Mouse (Mus musculus): Measurements from ENCODE around the gene Cant1.
"Not testable (repeated sequence)": the region's sequence is repeated elsewhere in the genome, so short reads cannot be mapped to it uniquely, and the experiment has no call there.

Gene Cant1

DNA sequence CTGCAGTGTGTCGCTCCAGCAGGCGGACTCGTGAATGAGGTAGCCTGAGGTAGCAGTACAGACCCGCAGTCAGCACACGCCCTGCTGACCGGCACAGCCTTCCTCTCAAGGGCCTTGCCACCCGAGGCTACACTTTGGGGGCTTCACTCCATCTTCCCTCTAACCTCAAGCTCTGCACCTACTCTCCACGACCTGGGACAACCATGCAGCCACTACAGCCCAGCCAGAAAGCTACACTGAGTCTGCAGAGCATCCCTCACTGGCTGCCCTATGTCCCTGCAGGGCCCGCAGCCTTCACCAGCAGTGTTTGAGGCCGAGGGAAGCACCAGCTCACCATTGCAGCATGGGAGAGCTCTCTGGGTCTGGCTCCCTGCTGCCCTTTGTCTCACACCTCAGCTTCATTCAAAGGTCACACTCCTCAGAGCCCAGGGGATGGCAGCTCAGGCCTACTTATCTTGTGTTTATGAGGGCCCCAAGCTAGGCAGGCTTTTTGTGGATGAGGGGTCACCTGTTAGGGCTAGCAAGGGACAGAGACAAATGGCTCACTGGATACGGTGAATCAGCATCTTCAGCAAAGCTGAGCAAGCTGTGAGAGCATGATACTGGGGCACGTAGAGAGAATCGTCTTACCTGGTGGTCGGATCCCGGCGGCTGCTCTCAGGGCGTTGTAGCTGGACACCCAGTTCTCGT is 10.7 kb downstream of the Cant1 start:
- DNase-seq (ENCODE audit: low spot score in 2 of 2), result no peak

DNA sequence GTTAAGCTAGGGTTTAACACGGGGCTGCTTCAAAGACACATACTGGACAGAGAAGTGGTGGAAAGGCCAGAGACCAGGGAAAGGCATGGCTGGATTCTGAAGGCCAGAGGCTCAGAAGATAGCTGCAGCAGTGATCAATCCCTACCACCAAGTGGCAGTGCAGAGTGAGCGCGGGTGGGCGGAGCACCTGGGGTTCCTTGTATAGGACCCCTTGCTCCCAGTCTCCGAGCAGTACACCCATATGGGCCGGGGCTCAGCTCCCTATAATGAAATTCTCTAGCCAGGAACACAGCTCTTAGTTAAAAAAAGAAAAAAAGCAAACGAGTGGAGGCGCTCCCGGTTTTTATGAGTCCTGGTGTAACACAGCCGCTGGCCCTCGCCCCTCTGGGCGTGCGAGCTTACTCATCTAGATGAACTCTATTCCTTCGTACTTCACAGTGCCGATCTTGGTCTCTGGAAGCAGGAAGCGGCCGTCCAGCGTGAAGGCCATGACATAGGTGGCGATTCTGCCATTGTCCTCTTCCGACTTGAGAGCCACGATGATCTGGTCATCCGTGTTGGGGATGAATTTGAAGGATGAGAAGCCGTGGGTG is 11.5 kb downstream of the Cant1 start:
- no peak for DNase-seq (ENCODE audit: low spot score in 2 of 2)

DNA sequence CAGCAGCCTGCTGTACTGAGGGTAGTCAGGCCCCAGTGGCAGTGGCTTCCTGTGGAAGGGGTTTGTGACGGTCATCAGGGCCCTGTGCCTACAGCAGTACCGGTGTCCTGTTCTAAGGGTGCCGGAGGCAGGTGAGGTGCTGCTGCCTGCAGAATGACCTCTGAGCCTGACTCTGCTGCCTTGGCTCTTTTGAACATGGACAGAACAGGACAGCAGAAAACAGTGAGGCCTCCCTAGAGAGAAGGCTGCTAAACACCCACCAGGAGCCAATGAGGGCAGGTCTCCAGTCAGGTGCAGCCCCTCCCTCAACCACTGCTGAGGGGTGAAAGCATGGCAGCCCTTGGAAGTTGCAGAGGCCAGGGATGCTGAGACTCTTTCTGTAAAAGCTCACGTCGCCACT is 12.4 kb downstream of the Cant1 start:
- DNase-seq (ENCODE audit: low spot score in 2 of 2), result no peak

DNA sequence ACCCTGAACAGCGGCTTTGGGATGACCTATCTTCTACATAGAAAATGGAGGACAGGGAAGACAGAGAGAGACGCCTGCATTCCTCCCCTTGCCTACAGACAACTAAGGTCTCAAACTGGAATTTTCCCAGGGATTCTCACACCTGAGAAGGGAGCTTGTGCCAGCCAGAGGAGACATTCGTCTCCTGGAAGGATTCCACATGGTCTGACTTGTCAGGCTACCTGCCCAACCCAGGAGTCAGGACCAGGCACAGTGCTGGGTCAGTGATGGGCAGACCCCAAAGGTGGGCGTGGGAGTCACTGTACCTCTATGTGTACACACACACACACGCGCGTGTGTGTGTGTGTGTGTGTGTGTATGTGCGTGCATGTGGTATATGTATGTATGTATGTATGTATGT is 13.6 kb downstream of the Cant1 start:
- DNase-seq (ENCODE audit: low spot score in 2 of 2), result no peak

DNA sequence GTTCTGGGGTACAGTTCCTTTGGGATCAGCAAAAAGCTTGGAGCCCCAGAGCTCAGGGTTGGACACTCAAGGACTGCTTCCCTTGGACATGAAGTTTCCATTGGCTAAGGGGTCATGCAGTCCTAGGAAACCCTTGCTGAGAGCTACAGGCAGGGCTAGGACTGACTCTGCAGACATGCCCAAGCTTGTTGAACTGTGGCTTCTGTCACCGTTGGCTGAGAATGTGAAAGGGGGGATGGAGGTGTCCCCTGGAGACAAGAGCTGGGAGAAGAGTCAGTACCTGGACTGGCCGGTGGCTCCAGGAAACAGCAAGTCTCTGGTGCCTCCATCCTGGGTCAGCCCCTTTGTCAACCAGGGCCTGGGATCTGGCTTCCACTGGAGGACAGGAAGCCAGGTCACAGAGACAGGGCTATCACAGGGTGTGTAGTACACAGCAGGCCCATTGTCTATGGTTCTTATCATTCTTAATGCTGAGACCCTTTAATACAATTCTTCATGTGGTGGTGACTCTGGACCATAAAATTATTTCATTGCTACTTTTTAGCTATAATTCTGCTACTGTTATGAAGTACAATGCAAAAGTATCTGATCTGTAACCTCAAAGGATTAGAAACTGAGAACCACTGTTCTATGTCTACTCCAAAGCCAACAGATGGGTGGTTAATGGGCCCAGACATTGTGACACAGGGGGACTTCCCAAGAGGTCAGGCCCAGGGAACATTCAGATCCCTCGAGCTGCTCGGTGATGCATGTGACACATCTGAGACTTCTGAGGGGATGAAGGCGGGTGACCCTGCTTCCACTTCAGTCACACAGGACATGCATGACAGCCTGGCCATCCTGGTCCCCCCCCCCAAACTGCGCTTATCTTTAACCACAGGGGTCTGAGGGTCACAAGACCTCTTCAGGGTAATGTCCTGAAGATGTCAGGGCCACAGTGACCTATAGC is 14.7 kb downstream of the Cant1 start:
- no peak for DNase-seq (ENCODE audit: low spot score in 2 of 2)

DNA sequence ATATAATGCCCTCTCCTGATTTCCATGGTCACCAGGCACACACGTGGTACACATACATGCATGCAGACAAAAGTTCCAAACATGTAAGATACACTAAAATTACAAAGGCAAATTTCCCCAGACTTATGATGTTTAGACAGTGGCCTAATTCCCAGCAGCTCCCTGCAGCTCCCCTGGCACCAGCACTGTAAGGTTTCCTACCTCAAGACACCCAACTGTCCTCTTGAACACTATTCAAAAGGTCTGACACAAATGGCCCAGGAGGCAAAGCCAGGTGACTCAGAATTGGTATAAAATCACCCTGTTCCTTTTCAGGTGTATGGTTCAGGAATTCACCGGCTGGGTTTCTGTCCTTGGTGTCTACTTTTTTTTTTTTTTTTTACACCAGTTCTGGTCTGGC is 15.7 kb downstream of the Cant1 start:
- no peak for DNase-seq (ENCODE audit: low spot score in 2 of 2)

DNA sequence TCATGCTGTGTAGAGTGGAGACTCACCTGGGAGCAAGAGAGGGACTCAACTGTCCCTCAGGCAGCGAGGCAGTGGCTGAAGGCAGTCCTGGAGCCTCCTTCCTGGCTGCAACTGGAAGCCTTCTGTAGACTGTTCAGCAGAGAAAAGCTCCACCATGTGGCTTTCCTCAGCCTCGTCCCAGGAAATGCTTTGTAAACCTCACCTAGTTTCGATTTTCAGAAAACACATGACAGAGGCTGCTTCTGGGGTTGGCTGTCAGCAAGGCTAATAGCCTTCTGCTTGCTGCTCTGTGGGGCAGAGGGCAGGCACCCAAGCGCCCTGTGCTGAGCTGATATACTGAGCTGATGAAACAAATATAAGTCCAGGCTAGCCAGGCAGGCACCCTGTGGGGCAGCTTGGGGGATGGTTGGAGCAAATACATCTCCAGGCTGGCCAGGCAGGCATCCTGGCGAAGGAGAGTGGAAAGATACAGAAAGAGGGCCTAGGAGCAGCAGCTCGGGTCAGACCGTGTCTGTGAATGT is 17.1 kb downstream of the Cant1 start, which contains the start of gene Lgals3bp:
Gene Lgals3bp, minus strand, starts transcription at position 333 of the 521 bp plus-strand sequence.
- DNase-seq (ENCODE audit: low spot score in 2 of 2), result peak; percentile 56 to 64

DNA sequence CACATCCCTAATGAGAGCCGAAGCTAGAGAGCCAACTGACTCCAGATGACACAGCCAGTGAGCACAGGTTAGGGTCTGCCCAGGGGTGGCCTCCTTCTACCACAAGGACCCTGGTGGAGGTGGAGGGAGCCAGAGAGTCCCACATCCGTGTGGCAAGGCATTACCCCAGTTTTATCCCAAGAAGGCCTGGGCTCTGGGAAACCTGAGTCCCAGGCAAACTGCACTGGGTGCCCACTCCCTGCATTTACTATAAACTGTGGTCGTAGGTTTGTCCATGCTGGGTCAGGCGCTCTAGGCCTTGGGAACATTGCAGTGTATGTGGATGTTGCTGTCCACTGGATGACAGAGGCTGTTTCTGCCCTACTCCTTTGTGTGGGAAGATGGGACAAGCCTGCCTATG is 17.7 kb downstream of the Cant1 start:
- no peak for DNase-seq (ENCODE audit: low spot score in 2 of 2)

DNA sequence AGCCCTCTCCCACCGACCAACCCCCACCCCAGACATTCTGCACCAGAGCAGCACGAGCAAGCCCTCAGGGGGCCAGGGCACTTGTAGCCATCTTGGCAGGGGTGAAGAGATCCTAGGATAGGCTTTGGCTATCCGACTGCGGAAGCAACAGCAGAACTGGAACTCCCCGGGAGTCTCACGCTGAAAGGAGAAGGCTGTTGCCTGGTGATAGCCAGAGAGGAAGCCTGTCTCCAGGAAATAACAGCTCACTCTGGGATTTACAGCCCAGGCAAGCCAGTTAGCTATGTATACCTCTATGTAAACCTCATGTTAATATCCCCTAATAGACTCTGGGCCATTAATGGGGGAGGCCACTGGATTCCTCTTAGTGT is 18.3 kb downstream of the Cant1 start:
- DNase-seq (ENCODE audit: low spot score in 2 of 2), result no peak

DNA sequence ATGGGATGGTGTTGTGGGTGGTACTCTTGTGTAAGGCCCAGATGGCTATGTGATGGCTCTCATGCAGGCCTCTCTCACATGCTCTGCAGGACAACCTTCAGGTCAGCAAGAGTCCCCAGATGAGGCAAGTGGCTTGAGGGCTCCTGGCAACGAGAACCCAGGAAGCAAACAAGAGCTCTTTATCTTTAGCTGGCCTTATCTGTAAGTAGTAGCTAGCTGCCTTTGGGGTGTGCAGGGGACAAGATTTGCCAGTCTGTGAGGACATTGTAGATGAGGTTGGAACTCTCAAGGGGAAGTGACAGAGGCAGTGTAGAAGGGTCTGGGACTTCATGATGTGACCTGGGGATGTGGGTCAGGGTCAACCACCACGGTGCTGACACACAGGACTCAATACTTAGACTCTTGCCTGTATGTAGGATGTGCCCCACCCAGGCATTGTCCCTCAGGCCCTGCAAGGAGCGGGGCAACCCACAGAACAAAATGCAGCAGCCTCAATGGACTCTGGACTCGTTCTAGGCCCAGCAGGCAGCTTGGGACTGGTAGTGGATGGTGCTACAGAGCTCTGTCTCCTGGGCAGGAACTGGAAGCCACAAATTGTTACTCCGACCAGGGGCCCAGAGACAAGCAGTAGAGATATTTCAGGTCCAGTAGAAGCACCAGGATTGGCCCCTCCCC is 18.9 kb downstream of the Cant1 start:
- no peak for DNase-seq (ENCODE audit: low spot score in 2 of 2)

DNA sequence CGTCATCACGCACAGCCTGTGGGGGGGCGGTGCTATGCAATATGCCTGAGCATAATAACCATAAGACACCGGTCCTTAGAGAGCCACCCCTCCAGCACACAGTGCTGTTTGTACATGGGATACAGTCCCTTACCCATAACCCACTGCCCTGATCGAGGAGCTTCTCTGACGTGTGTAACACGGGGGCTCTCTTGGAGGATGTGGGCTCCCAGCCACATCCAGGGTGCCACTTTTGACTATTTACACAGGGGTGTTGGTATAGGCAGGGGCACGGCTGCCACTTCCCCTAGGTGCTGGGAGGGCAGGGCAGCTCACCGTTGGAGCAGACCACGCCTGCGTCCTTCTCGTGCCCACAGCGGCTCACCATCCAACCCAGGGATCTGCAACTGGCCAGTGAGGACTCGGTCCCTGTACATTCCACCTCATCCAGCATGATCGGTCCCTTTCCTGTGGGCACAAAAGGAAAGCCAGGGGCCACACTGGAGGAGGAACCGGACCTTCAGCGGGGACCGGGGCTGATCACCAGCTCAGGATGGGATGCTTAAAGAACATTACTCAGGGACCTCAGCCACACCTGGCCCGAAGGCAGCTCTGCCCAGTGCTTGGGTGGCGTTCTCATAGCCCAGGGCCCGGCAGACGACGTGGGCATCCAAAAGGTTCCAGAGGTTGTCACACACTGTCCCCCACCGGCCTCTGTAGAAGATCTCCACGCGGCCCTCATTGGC is 20.9 kb downstream of the Cant1 start:
- DNase-seq (ENCODE audit: low spot score in 2 of 2), result no peak

DNA sequence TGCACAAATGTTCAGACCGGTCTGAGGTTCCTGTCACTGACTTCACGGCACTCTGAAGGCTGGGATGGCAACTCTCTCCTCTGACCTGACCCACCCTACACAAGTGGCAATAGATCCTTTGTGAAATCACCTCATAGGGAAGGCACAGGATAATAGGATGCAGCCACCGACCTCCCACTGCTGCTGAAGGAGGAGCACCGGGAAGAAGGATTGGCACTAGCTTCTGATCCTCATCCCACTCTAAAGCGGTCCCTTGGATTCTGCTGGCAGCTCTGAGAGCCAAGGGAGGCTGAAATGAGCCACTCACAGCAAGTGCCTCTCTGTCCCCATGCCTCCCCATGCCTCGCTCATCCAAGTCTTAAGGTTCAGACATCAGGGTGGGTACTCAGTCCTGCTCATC is 24.3 kb downstream of the Cant1 start:
- DNase-seq (ENCODE audit: low spot score in 2 of 2), result no peak

DNA sequence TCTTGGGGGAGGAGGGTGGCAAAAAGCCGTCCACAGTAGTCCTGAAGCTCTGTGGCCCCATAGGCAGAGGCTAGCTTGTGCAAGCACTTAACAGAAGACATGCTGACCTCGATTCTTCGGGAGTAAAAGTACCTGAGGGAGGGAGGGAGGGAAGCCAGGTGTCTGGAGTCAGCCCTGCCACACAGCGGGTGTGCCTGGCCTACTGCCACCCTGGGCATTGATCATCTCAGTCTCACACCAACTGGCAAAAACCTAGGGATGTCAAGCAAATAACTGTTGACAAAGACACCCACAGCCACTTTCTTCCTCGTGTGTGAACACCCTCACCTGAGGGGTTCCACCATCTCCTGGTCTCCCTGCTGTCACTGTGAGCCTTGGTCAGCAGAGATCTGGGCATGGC is 24.9 kb downstream of the Cant1 start:
- DNase-seq (ENCODE audit: low spot score in 2 of 2), result no peak

DNA sequence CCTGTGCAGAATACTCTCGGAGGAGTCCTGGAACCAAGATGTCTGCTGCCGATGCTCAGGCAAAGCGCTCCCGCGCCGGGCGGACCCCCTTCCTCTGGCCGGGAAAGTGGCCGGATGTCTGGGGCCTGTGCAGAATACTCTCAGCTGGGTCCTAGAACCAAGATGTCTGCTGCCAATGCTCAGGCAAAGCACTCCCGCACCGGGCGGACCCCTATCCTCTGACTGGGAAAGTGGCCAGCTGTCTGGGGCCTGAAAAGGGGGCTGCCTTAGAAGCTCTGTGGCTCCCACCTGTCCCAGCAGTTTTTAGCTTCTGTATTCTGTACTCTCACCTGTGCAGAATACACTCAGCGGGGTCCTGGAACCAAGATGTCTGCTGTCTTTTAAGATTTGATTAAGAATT is 31.1 kb downstream of the Cant1 start:
- DNase-seq (ENCODE audit: low spot score in 2 of 2), result not testable (repeated sequence)

DNA sequence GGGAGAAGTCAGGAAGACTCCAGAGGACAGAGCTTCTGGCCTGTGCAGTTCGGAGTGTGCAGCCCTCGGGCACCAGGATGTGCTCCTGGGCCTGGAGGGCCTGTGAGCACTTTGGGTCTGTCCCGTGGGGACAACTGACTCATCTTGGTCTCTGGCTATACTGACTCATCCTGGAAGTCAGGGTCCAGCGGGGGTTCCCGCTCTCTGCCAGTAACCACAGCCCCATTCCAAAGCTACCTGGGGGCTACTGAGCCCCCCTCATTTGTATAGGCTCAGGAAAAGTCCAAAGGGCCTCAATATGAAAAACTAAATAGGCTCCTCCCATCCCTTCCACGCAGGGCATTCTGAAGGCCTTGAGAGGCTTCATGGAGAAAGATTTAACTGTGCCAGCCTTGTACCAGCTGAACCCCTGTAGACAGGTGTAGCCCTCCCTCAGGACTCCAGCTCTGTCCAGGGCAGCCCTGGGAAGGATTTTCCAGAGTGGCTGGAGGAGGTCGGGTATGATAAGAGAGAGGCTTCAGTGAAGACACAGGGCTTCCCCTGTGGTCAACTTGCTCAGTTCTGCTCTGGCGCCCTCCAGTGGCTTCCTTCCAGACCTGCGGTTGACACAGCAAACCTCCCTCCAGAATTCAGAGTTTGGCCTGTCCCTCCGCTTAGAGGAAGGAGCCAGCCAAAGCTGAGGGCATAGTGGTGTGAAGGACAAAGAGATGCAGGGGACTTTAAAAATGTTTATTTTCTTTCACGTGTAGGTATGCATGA is 39.5 kb downstream of the Cant1 start:
- peak; percentile 80 to 87 for DNase-seq (ENCODE audit: low spot score in 2 of 2)

DNA sequence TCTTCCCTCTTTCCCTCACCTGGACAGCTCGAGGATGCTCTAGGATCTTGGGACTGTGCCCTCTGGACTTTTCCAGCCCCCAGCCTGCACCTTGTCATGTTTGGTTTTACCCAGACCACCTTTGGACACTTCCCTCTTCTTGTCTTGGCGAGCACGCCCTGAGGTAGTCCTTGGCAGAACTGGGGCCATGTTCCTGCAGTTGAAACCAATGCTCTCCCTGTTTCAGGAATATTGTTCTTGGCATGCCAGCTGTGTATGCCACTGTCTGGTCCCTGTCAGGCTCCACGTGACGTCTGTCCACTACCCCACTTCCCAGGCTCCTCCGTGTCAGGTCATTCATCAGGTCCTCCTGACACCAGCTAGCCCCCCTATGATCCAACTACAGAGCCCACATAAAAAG is 40.2 kb downstream of the Cant1 start:
- no peak for DNase-seq (ENCODE audit: low spot score in 2 of 2)

DNA sequence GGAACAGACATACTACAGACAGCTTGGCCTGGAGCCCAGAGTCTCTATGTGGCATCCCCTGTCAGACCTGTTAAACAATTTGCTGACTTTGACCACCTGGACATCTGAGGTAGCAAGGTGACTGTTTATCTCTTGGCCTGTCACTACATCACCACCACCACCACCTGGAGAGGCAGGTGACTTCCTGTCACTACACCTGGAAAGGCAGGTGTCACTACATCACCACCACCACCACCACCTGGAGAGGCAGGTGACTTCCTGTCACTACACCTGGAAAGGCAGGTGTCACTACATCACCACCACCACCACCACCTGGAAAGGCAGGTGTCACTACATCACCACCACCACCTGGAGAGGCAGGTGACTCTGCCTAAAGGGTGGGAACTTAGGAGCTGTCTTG is 42.6 kb downstream of the Cant1 start:
- DNase-seq (ENCODE audit: low spot score in 2 of 2), result not testable (repeated sequence)

DNA sequence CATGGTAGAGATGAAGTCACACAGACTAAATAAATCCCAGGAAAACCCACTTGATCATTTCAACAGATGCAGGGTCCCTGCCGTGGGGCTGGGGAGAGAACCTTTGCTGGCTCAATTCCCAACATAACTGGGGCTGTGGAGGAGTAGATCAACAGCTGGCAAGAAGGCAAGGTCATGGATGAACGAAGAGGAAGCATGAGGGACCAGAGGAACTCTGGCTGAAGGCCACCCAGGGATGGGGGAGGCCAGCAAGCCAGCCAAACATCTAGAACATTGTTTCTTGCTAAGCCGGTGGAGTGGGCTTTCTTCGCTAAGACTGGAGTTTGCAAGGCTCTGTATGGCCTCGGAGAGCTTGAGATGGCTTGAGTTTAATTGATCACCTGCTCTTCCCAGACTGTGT is 43.0 kb downstream of the Cant1 start:
- no peak for DNase-seq (ENCODE audit: low spot score in 2 of 2)

DNA sequence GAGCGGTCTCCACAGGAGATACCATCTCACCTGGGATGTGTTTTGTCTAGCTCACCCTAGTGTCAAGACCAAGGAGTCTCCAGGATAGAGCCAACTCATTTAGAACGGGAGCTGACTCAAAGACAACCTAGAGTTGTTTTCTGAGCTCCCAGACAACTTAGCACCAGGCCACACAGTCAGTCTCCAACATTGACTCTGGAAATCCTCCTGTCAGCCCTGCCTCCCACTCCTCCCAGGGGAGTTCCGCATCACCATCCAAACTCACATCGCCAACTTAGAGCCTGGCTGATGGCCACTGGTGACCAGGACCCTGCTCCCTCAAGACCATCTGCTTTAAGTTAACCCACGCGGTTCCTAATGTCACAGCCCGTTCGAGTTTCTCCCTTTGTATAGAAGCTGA is 43.4 kb downstream of the Cant1 start:
- no peak for DNase-seq (ENCODE audit: low spot score in 2 of 2)

DNA sequence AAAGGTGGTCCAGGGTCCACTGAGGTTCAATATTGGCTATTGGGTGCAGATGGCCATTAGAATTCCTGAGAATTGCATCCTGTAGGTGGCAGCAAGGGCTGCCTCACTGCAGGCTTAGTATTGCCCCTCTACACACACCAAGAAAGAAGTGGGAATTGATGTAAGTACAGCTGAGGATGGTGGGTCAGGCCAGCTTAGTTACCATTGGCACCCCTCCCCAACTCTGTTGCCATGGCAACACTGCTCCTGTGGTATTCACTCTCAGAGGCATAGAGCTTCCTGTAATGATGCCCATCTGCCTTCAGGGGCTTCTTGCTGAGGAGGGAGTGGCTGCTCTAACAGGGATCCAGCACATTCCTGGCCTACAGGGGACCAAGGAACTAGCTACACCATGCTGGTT is 43.9 kb downstream of the Cant1 start:
- DNase-seq (ENCODE audit: low spot score in 2 of 2), result no peak

DNA sequence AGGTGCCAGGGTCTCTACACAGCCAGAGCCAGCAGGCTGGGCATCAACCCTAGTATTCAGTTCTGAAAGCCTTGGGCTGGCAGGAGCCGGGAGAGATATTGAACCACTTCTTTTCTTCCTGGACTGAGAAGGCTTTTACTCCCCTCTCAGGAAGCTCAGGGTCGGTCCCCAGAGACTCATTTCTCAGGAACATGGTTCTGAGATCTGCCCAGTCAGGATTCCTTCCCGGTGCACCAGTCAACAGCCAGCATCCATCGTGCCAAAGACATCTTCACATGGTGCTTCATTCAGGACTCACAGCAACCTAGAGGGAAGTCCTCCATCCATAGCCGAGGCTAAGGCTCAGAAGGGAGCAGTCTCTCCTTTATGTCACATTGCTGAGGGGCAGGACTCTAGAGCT is 44.4 kb downstream of the Cant1 start:
- no peak for DNase-seq (ENCODE audit: low spot score in 2 of 2)
